Mouse (Mus musculus) hindbrain, embryonic 10.5 days (tissue): ENCODE results near the gene Rasgrp4. TPM values are rescaled to one million over a fixed set of nuclear protein-coding genes. Genes with fewer than 3 reads are reported as not detected.
"Not testable (repeated sequence)": the region's sequence is repeated elsewhere in the genome, so short reads cannot be mapped to it uniquely, and the experiment has no call there.

Experiments
- DNase-seq: peaks from one replicate; pipeline ENCODE4 v3.0.0-alpha.2; 2017; ENCODE audit warnings: low spot score
- H3K27ac ChIP-seq: fragments of 300-500 bp; sonication (generic); 2 replicates; pipeline ENCODE4 v1.5.1; 2016; ENCODE audit warnings: mild to moderate bottlenecking, moderate library complexity
- H3K27me3 ChIP-seq: fragments of 300-500 bp; sonication (generic); 2 replicates; pipeline ENCODE4 v1.6.1; 2016; ENCODE audit warnings: mild to moderate bottlenecking; ENCODE audit not compliant: poor library complexity, insufficient read depth, severe bottlenecking
- H3K36me3 ChIP-seq: fragments of 300-500 bp; sonication (generic); 2 replicates; pipeline ENCODE4 v1.6.1; 2016; ENCODE audit warnings: mild to moderate bottlenecking, moderate library complexity
- H3K4me1 ChIP-seq: fragments of 300-500 bp; sonication (generic); replicated peaks from 2 replicates; pipeline ENCODE4 v1.6.1; 2016; ENCODE audit warnings: mild to moderate bottlenecking
- H3K4me3 ChIP-seq: fragments of 300-500 bp; sonication (generic); 2 replicates; pipeline ENCODE4 v1.5.1; 2016; ENCODE audit warnings: mild to moderate bottlenecking, moderate library complexity
- H3K9me3 ChIP-seq: fragments of 300-500 bp; sonication (generic); 2 replicates; pipeline ENCODE4 v1.6.1; 2016; ENCODE audit warnings: mild to moderate bottlenecking, moderate library complexity
- WGBS: fragments of 180-500 bp; shearing (Covaris S2); methylation state at CpG from one replicate; pipeline ENCODE4 v1.1.7; 2016; 5-methylcytosine and 5-hydroxymethylcytosine counted together
- polyA plus RNA-seq: library from polyadenylated mRNA; unstranded; fragments of >200 nt; fragmentation: Nextera tagmentation; extraction: Ambion mirVana; gene quantifications from 2 replicates; pipeline ENCODE4 v1.2.1, GENCODE M21; 2016

Gene Rasgrp4
- polyA plus RNA-seq, 1 experiment from 2014 or later = 0.34 TPM

- peaks cover 67% of the 10 kb centered on the region for H3K4me1 ChIP-seq
- peak overlapping the region; percentile 76 for H3K4me3 ChIP-seq
- H3K36me3 ChIP-seq = peaks cover 40% of the 10 kb centered on the region
- H3K27me3 ChIP-seq = peaks cover 63% of the 10 kb centered on the region
- WGBS = 1% methylated on average over 43 of the region's 43 CpGs
- no peaks in the 10 kb centered on the region for H3K9me3 ChIP-seq
- DNase-seq = peak; percentile 68
- peak overlapping the region; percentile 94 for H3K27ac ChIP-seq
Observed at GRCm38 (mm10) chr7:29170755-29171561, 36.3 kb downstream of the Rasgrp4 start.

GRCm38 (mm10) chr7:29171562-29172097 is 37.0 kb downstream of the Rasgrp4 start:
- no peaks in the 10 kb centered on the region for H3K9me3 ChIP-seq
- peaks cover 67% of the 10 kb centered on the region for H3K4me1 ChIP-seq
- peaks cover 42% of the 10 kb centered on the region for H3K36me3 ChIP-seq
- peak overlapping the region; percentile 94 for H3K27ac ChIP-seq
- peaks cover 60% of the 10 kb centered on the region for H3K27me3 ChIP-seq
- peak; percentile 39 for DNase-seq
- WGBS = 7% methylated on average over 34 of the region's 34 CpGs
- H3K4me3 ChIP-seq = peak overlapping the region; percentile 76

- 24% methylated on average over 32 of the region's 32 CpGs for WGBS
- H3K27me3 ChIP-seq = peaks cover 54% of the 10 kb centered on the region
- peak; percentile 34 for DNase-seq
- H3K27ac ChIP-seq = peak overlapping the region; percentile 94; the same call in 1 of the 2 replicates
- peaks cover 63% of the 10 kb centered on the region for H3K4me1 ChIP-seq
- H3K36me3 ChIP-seq = peaks cover 49% of the 10 kb centered on the region
- H3K9me3 ChIP-seq = no peaks in the 10 kb centered on the region
- H3K4me3 ChIP-seq = peak overlapping the region; percentile 76
Observed at GRCm38 (mm10) chr7:29172390-29173016, 37.9 kb downstream of the Rasgrp4 start.

- Histone ChIP-seq H3K4me3 (no peak overlapping the region; the same call in 1 of the 2 replicates), H3K27me3 (peaks cover 20% of the 10 kb centered on the region), H3K9me3 (no peaks in the 10 kb centered on the region), H3K27ac (no peak overlapping the region), H3K4me1 (peaks cover 27% of the 10 kb centered on the region), H3K36me3 (peaks cover 54% of the 10 kb centered on the region)
- WGBS = 89% methylated on average over 4 of the region's 4 CpGs
- no peak for DNase-seq
Observed at GRCm38 (mm10) chr7:29178106-29178505, 43.5 kb downstream of the Rasgrp4 start.

GRCm38 (mm10) chr7:29179323-29179722 is 44.7 kb downstream of the Rasgrp4 start:
- Histone ChIP-seq H3K4me1 (peaks cover 20% of the 10 kb centered on the region), H3K9me3 (no peaks in the 10 kb centered on the region), H3K4me3 (peak overlapping the region; percentile 89), H3K36me3 (peaks cover 42% of the 10 kb centered on the region), H3K27ac (0 out of 2 replicates have a peak overlapping the region, but pooled peaks have one; percentile 93), H3K27me3 (peaks cover 8% of the 10 kb centered on the region)
- 62% methylated on average over 7 of the region's 7 CpGs for WGBS
- DNase-seq = no peak

- WGBS = under 1% methylated on average over 62 of the region's 62 CpGs
- H3K27ac ChIP-seq = peak within 1 kb of the TSS; percentile 93
- DNase-seq = peak; percentile 98
- no peaks in the 10 kb centered on the region for H3K9me3 ChIP-seq
- H3K27me3 ChIP-seq = no peaks in the 10 kb centered on the region
- peak within 1 kb of the TSS; percentile 89 for H3K4me3 ChIP-seq
- peaks cover 20% of the 10 kb centered on the region for H3K4me1 ChIP-seq
- peaks cover 32% of the 10 kb centered on the region for H3K36me3 ChIP-seq
Observed at GRCm38 (mm10) chr7:29180077-29180853, 45.6 kb downstream of the Rasgrp4 start, which contains the start of gene Psmd8. Gene Psmd8 (minus strand): TSS chr7:29180701.

- Histone ChIP-seq H3K9me3 (no peaks in the 10 kb centered on the region), H3K4me3 (peak overlapping the region; percentile 89), H3K36me3 (peaks cover 26% of the 10 kb centered on the region), H3K27ac (peak overlapping the region; percentile 93), H3K4me1 (peaks cover 20% of the 10 kb centered on the region), H3K27me3 (no peaks in the 10 kb centered on the region)
- no peak for DNase-seq
- 41% methylated on average over 5 of the region's 5 CpGs for WGBS
Observed at GRCm38 (mm10) chr7:29180854-29181236, 46.2 kb downstream of the Rasgrp4 start.

GRCm38 (mm10) chr7:29181323-29181722 is 46.7 kb downstream of the Rasgrp4 start:
- not testable (repeated sequence) for H3K27me3 ChIP-seq, DNase-seq, H3K9me3 ChIP-seq
- H3K4me1 ChIP-seq = peaks cover 20% of the 10 kb centered on the region
- H3K27ac ChIP-seq = peak overlapping the region; percentile 93
- peaks cover 22% of the 10 kb centered on the region for H3K36me3 ChIP-seq
- 0 out of 2 replicates have a peak overlapping the region, but pooled peaks have one; percentile 89 for H3K4me3 ChIP-seq
- 86% methylated on average over 4 of the region's 4 CpGs for WGBS

GRCm38 (mm10) chr7:29194230-29194629 is 59.6 kb downstream of the Rasgrp4 start:
- 90% methylated on average over 1 of the region's 1 CpGs for WGBS
- H3K4me1 ChIP-seq, H3K9me3 ChIP-seq: not testable (repeated sequence)

GRCm38 (mm10) chr7:29202577-29202976 is 67.9 kb downstream of the Rasgrp4 start:
- no peak overlapping the region for H3K27ac ChIP-seq
- H3K9me3 ChIP-seq = no peaks in the 10 kb centered on the region
- no peak overlapping the region for H3K4me3 ChIP-seq
- WGBS = 86% methylated on average over 6 of the region's 6 CpGs
- H3K27me3 ChIP-seq = 0 out of 2 replicates have a peak, but pooled peaks cover 2% of the 10 kb centered on the region
- no peaks in the 10 kb centered on the region for H3K4me1 ChIP-seq
- DNase-seq = no peak
- H3K36me3 ChIP-seq = no peaks in the 10 kb centered on the region

More at GRCm38 (mm10) chr7:29194230-29194629, 59.6 kb downstream of the Rasgrp4 start:
- H3K4me3 ChIP-seq, H3K27me3 ChIP-seq, DNase-seq, H3K36me3 ChIP-seq, H3K27ac ChIP-seq: not testable (repeated sequence)
